In the genomic region with DNA sequence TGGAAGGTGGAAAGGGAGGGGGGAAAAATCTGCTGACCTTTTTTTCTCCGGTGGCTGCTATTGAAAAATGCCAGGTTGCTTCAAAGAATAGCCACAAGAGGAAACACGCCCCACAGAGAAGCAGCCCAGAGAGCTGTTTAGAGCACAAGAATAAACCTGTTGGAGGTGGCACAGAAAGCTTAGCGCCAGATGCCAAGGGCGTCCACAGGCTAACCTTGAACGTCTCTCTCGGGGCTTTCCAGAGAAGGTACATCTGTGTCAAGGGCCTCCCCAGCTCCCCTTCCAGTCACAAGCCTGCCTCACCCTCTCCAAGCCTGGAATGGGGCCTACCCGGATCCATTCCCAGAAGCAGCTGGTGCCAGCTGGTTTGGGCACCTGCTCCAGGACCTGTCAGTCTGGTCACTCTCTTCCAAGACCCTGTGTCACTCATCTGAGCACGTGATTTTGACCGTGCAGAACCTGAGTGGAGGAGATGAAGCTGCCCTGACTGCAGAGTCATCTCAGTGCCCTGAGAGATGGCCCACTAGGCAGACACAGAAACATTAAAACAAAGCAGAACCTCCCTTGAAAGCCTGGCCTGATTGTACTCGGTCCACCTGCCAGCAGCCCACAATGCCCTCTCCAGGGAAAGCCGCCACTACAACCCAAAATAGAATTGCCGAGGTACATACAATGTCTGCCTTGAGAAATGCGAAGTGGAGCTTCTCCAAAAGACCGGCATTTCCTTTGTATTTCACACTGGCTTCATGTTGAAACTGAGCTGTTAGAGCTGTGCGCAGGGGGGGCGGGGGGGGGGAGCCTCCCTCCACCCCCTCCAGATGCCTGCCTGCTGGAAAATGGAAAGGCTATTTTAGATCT, we compare ENCODE assay signal across 8 mouse cellular contexts. TPM values are rescaled to one million over a fixed set of nuclear protein-coding genes. Genes with fewer than 3 reads are reported as not detected.
A peak's percentile ranks its signal among the peaks of the same experiment; 100 is the strongest.
DNase-seq lines count a peak whose midpoint lies in the region; ATAC-seq and TF ChIP-seq lines count a peak whose summit lies in the region.

No protein-coding gene starts in this region.

- no peak for TF ChIP-seq CTCF in spleen, adult 2 months (IDR thresholded peaks at IDR 0.05; ENCODE audit: extremely low read depth, insufficient read depth, insufficient read length, insufficient replicate concordance)
- no peak for TF ChIP-seq CTCF in heart, adult 2 months (IDR thresholded peaks at IDR 0.05)

- TF ChIP-seq EP300 in heart, adult 2 months (IDR thresholded peaks at IDR 0.05; ENCODE audit: insufficient read depth, low read depth, low read length) = peak; percentile 97

- H3K9me3 ChIP-seq in embryonic facial prominence, embryonic 11.5 days (replicated peaks; ENCODE audit: control insufficient read depth, low read length) = no peaks in the 10 kb centered on the region

- H3K4me1 ChIP-seq in spleen, adult 2 months (ENCODE audit: control insufficient read depth, insufficient read depth, insufficient read length) = peaks cover 14% of the 10 kb centered on the region; the same call in 1 of the 2 replicates
- H3K4me1 ChIP-seq in embryonic facial prominence, embryonic 11.5 days (ENCODE audit: control insufficient read depth, insufficient read depth, low read length) = peaks cover 10% of the 10 kb centered on the region
- peaks cover 12% of the 10 kb centered on the region for H3K4me1 ChIP-seq in heart, adult 2 months (ENCODE audit: control insufficient read depth, insufficient read depth, low read length)

- DNase-seq in spleen, adult 2 months (ENCODE audit: low read depth in 1 of 2, low spot score in 2 of 2) = peak in 1 of 2 experiments; percentile 39
- no peak for DNase-seq in spleen, adult 12 weeks (ENCODE audit: low spot score)
- peak; percentile 43 for DNase-seq in embryonic facial prominence, embryonic 11.5 days (ENCODE audit: low spot score)
- peak; percentile 85 to 91 for DNase-seq in heart, adult 2 months
- DNase-seq in kidney, adult 18-20 months = peak; percentile 81
- peak; percentile 17 for DNase-seq in liver
- DNase-seq in testis, postnatal 14 days (ENCODE audit: low spot score) = peak; percentile 37

- no peaks in the 10 kb centered on the region for H3K27me3 ChIP-seq in spleen, adult 2 months (ENCODE audit: control insufficient read depth, insufficient read depth, low read length)
- H3K27me3 ChIP-seq in embryonic facial prominence, embryonic 11.5 days (ENCODE audit: control insufficient read depth, insufficient read depth, low read length) = no peaks in the 10 kb centered on the region
- H3K27me3 ChIP-seq in heart, adult 2 months (ENCODE audit: control insufficient read depth, insufficient read depth, low read length) = no peaks in the 10 kb centered on the region
- H3K27me3 ChIP-seq in myocyte (ENCODE audit: control insufficient read depth, insufficient read depth, insufficient read length) = no peaks in the 10 kb centered on the region

- peak overlapping the region; percentile 68 for H3K4me3 ChIP-seq in spleen, adult 2 months (ENCODE audit: extremely low read depth, insufficient read depth, insufficient read length)
- H3K4me3 ChIP-seq in embryonic facial prominence, embryonic 11.5 days (ENCODE audit: low read depth, low read length) = no peak overlapping the region; the same call in 1 of the 2 replicates
- peak overlapping the region; percentile 46 for H3K4me3 ChIP-seq in heart, adult 2 months
- peak overlapping the region; percentile 98 for H3K4me3 ChIP-seq in myocyte

- no peak for TF ChIP-seq POLR2A in spleen, adult 2 months (IDR thresholded peaks at IDR 0.05; ENCODE audit: low read depth, low read length)
- TF ChIP-seq POLR2A in heart, adult 2 months (IDR thresholded peaks at IDR 0.05; ENCODE audit: insufficient read depth, low read depth, low read length) = 0 out of 2 replicates have a peak, but pooled peaks have one; percentile 36
- peak; percentile 59 for TF ChIP-seq POLR2A in myocyte (IDR thresholded peaks at IDR 0.05; ENCODE audit: insufficient read length, low read depth)

- peak overlapping the region; percentile 100 for H3K9ac ChIP-seq in embryonic facial prominence, embryonic 11.5 days (replicated peaks; ENCODE audit: low read length)
- peak overlapping the region; percentile 90 for H3K9ac ChIP-seq in heart, adult 2 months (ENCODE audit: low read depth, low read length)

- H3ac ChIP-seq in myocyte (ENCODE audit: control insufficient read depth, insufficient read length) = peak overlapping the region; percentile 81

- WGBS in spleen, adult 2 months = 3% methylated on average over 16 of the region's 16 CpGs
- 23% methylated on average over 16 of the region's 16 CpGs for WGBS in embryonic facial prominence, embryonic 11.5 days
- 4% methylated on average over 16 of the region's 16 CpGs for WGBS in heart, adult 2 months

- peak overlapping the region; percentile 93 for H3K4me2 ChIP-seq in embryonic facial prominence, embryonic 11.5 days (ENCODE audit: low read depth, low read length)
- H3K4me2 ChIP-seq in myocyte (ENCODE audit: low read depth) = peak overlapping the region; percentile 75

- H3K27ac ChIP-seq in spleen, adult 2 months (ENCODE audit: insufficient read depth, low read length) = peak overlapping the region; percentile 95
- H3K27ac ChIP-seq in embryonic facial prominence, embryonic 11.5 days (replicated peaks; ENCODE audit: low read depth, low read length) = peak overlapping the region; percentile 98
- H3K27ac ChIP-seq in heart, adult 2 months = peak overlapping the region; percentile 99

- no peak; the same call in 1 of the 2 replicates for ATAC-seq in embryonic facial prominence, embryonic 11.5 days (replicated peaks; ENCODE audit: insufficient number of reproducible peaks, low FRiP score, low TSS enrichment, low read depth)

- H3K36me3 ChIP-seq in spleen, adult 2 months (ENCODE audit: control insufficient read depth, insufficient read depth, low read length) = peaks cover 12% of the 10 kb centered on the region
- no peaks in the 10 kb centered on the region for H3K36me3 ChIP-seq in embryonic facial prominence, embryonic 11.5 days (replicated peaks; ENCODE audit: control insufficient read depth, insufficient read depth, low read depth, low read length)
- H3K36me3 ChIP-seq in heart, adult 2 months (ENCODE audit: control insufficient read depth, insufficient read depth, low read length) = no peaks in the 10 kb centered on the region
- peaks cover 8% of the 10 kb centered on the region for H3K36me3 ChIP-seq in myocyte (ENCODE audit: control insufficient read depth, insufficient read depth)

- peaks cover 12% of the 10 kb centered on the region for H3K79me2 ChIP-seq in heart, adult 2 months (replicated peaks; ENCODE audit: control insufficient read depth, insufficient read depth, low read length)
- peaks cover 16% of the 10 kb centered on the region for H3K79me2 ChIP-seq in myocyte (ENCODE audit: control insufficient read depth, insufficient read depth)

- intact Hi-C loops in heart, adult 2 months (cut with DNase I) = loop anchor here (1.0 to 2.0 kb wide), 3 partner anchors 71 to 243 kb away; no protein-coding TSS in a partner anchor

TF ChIP-seq in myocyte, 11 proteins besides CTCF, POLR2A, EP300 and RAD21:
- TF ChIP-seq POLR2AphosphoS2 (IDR thresholded peaks at IDR 0.05; ENCODE audit: insufficient read length, low read depth) (peak; percentile 81), REST (IDR thresholded peaks at IDR 0.05; ENCODE audit: insufficient read depth, insufficient read length) (no peak), MYOD1 (IDR thresholded peaks at IDR 0.05; ENCODE audit: control insufficient read depth in 1 of 3, insufficient read length in 2 of 3, low read depth in 2 of 3) (peak; percentile 92 to 99 (median 98)), TCF3 (IDR thresholded peaks at IDR 0.05; ENCODE audit: insufficient read length, low read depth) (peak; percentile 98), E2F4 (IDR thresholded peaks at IDR 0.05; ENCODE audit: insufficient read depth) (no peak), MYOG (IDR thresholded peaks at IDR 0.05; ENCODE audit: control insufficient read depth in 1 of 3, insufficient read depth in 1 of 3, insufficient read length in 2 of 3, low read depth in 2 of 3) (peak; percentile 99 to 100 (median 99)), USF1 (IDR thresholded peaks at IDR 0.05; ENCODE audit: low read depth) (peak; percentile 85), TCF12 (IDR thresholded peaks at IDR 0.05; ENCODE audit: insufficient read depth, poor library complexity, severe bottlenecking) (peak; percentile 99), SRF (IDR thresholded peaks at IDR 0.05; ENCODE audit: control insufficient read depth, insufficient read length, low read depth) (no peak), MAX (IDR thresholded peaks at IDR 0.05; ENCODE audit: low read depth) (no peak), CEBPB (IDR thresholded peaks at IDR 0.05; ENCODE audit: insufficient read depth, poor library complexity, severe bottlenecking) (no peak)

RNA-seq across cellular contexts. Expression of a gene that starts 1.6 kb away (rescaled TPM):
- polyA plus RNA-seq in spleen, adult 2 months (2012; rRNA removed) = 49.6 and 83.0 TPM in 2 replicates
- polyA plus RNA-seq in embryonic facial prominence, embryonic 11.5 days (2014; fragmentation: Nextera tagmentation; extraction: Ambion mirVana) = 6.5 and 6.9 TPM in 2 replicates
- total RNA-seq in heart, adult 2 months (2021) = 100 to 1,000 TPM in 1 of 2 experiments, 10 to 100 TPM in 1; 56.3 to 132 TPM
- polyA plus RNA-seq in heart, adult 2 months (2012; rRNA removed) = 33.8 and 37.3 TPM in 2 replicates
- polyA plus RNA-seq in myocyte (2012; fragmentation: generic; extraction: Trizol) = 16.8 TPM
